Mouse (Mus musculus) liver, embryonic 12.5 days (tissue): Measurements from ENCODE around the gene Lrrc29. TPM values are rescaled to one million over a fixed set of nuclear protein-coding genes. Genes with fewer than 3 reads are reported as not detected.

Source experiments
- ATAC-seq: fragments of 200-750 bp; cut with Nextera tagmentation; 2 replicates; pipeline ENCODE4 v1.8.0; 2017; ENCODE audit warnings: moderate number of reproducible peaks, mild to moderate bottlenecking, moderate library complexity
- H3K27ac ChIP-seq: fragments of 300-500 bp; sonication (generic); 2 replicates; pipeline ENCODE4 v1.5.1; 2016; ENCODE audit warnings: mild to moderate bottlenecking
- H3K27me3 ChIP-seq: fragments of 300-500 bp; sonication (generic); replicated peaks from 2 replicates; pipeline ENCODE4 v1.6.1; 2016; ENCODE audit warnings: mild to moderate bottlenecking, moderate library complexity
- H3K36me3 ChIP-seq: fragments of 300-500 bp; sonication (generic); 2 replicates; pipeline ENCODE4 v1.6.1; 2016; ENCODE audit warnings: mild to moderate bottlenecking, moderate library complexity
- H3K4me1 ChIP-seq: fragments of 300-500 bp; sonication (generic); 2 replicates; pipeline ENCODE4 v1.6.1; 2016
- H3K4me2 ChIP-seq: fragments of 300-500 bp; sonication (generic); 2 replicates; pipeline ENCODE4 v1.6.1; 2016; ENCODE audit warnings: mild to moderate bottlenecking, moderate library complexity
- H3K4me3 ChIP-seq: fragments of 300-500 bp; sonication (generic); 2 replicates; pipeline ENCODE4 v1.5.1; 2016; ENCODE audit warnings: mild to moderate bottlenecking, moderate library complexity
- H3K9ac ChIP-seq: fragments of 300-500 bp; sonication (generic); 2 replicates; pipeline ENCODE4 v1.6.1; 2016; ENCODE audit warnings: mild to moderate bottlenecking, moderate library complexity
- H3K9me3 ChIP-seq: fragments of 300-500 bp; sonication (generic); replicated peaks from 2 replicates; pipeline ENCODE4 v1.6.1; 2016; ENCODE audit warnings: mild to moderate bottlenecking, moderate library complexity
- WGBS: fragments of 180-500 bp; shearing (Covaris S2); methylation state at CpG from one replicate; pipeline ENCODE4 v1.1.7; 2016; ENCODE audit not compliant: insufficient replicate concordance; 5-methylcytosine and 5-hydroxymethylcytosine counted together
- microRNA counts: library from miRNA; unstranded; fragments of <30 nt; microRNA quantifications from one replicate; lab custom pipeline; 2017
- microRNA-seq: library from miRNA; unstranded; fragments of <30 nt; microRNA quantifications from one replicate; pipeline ENCODE4, GENCODE M21; 2017
- polyA plus RNA-seq: library from polyadenylated mRNA; unstranded; fragments of >200 nt; fragmentation: Nextera tagmentation; extraction: Ambion mirVana; gene quantifications from 2 replicates; pipeline ENCODE4 v1.2.1, GENCODE M21; 2016

The Lrrc29 gene
- polyA plus RNA-seq, 1 experiment from 2014 or later = 9.9 TPM

- ATAC-seq = no peak
Observed at GRCm38 (mm10) chr8:105268342-105269074, 57.6 kb downstream of the Lrrc29 start.

GRCm38 (mm10) chr8:105266775-105267174, 59.3 kb downstream of the Lrrc29 start:
- Histone ChIP-seq H3K9me3 (0 out of 2 replicates have a peak, but pooled peaks cover 3% of the 10 kb centered on the region), H3K4me2 (no peak overlapping the region), H3K4me1 (peaks cover 58% of the 10 kb centered on the region), H3K9ac (no peak overlapping the region), H3K4me3 (no peak overlapping the region), H3K36me3 (no peaks in the 10 kb centered on the region), H3K27me3 (peaks cover 85% of the 10 kb centered on the region), H3K27ac (no peak overlapping the region)
- 19% methylated on average over 13 of the region's 13 CpGs for WGBS
- ATAC-seq = no peak

More at GRCm38 (mm10) chr8:105268342-105269074, 57.6 kb downstream of the Lrrc29 start:
- Histone ChIP-seq H3K27me3 (peaks cover 91% of the 10 kb centered on the region), H3K9ac (no peak overlapping the region), H3K9me3 (0 out of 2 replicates have a peak, but pooled peaks cover 3% of the 10 kb centered on the region), H3K4me2 (peak overlapping the region; percentile 68), H3K36me3 (no peaks in the 10 kb centered on the region), H3K4me1 (peaks cover 50% of the 10 kb centered on the region), H3K4me3 (peak overlapping the region; percentile 47), H3K27ac (no peak overlapping the region)
- whole genome bisulfite sequencing = 5% methylated on average over 65 of the region's 65 CpGs

- Histone ChIP-seq H3K4me2 (peak overlapping the region; percentile 95), H3K4me3 (peak overlapping the region; percentile 76), H3K9ac (peak overlapping the region; percentile 86), H3K4me1 (peaks cover 57% of the 10 kb centered on the region), H3K27me3 (peaks cover 85% of the 10 kb centered on the region), H3K9me3 (0 out of 2 replicates have a peak, but pooled peaks cover 3% of the 10 kb centered on the region), H3K27ac (no peak overlapping the region), H3K36me3 (no peaks in the 10 kb centered on the region)
- ATAC-seq = no peak
- WGBS = 9% methylated on average over 10 of the region's 10 CpGs
Observed at GRCm38 (mm10) chr8:105265128-105265527, 61.0 kb downstream of the Lrrc29 start.

GRCm38 (mm10) chr8:105264024-105264982, 61.8 kb downstream of the Lrrc29 start, which contains the start of the genes Tradd and Fbxl8:
Gene Tradd, minus strand, starts transcription at chr8:105264609.
Gene Fbxl8, plus strand, starts transcription at chr8:105264648.
- no peak within 1 kb of the TSS for H3K27ac ChIP-seq
- peak; percentile 85 for ATAC-seq
- peak within 1 kb of the TSS; percentile 76 for H3K4me3 ChIP-seq
- no peaks in the 10 kb centered on the region for H3K36me3 ChIP-seq
- H3K4me2 ChIP-seq = peak within 1 kb of the TSS; percentile 95
- WGBS = 2% methylated on average over 54 of the region's 54 CpGs
- H3K9ac ChIP-seq = peak within 1 kb of the TSS; percentile 86
- H3K9me3 ChIP-seq = 0 out of 2 replicates have a peak, but pooled peaks cover 3% of the 10 kb centered on the region
- peaks cover 85% of the 10 kb centered on the region for H3K27me3 ChIP-seq
- peaks cover 57% of the 10 kb centered on the region for H3K4me1 ChIP-seq

- H3K9ac ChIP-seq = peak overlapping the region; percentile 86
- peak overlapping the region; percentile 95 for H3K4me2 ChIP-seq
- H3K9me3 ChIP-seq = 0 out of 2 replicates have a peak, but pooled peaks cover 3% of the 10 kb centered on the region
- 39% methylated on average over 16 of the region's 16 CpGs for WGBS
- no peak for ATAC-seq
- no peaks in the 10 kb centered on the region for H3K36me3 ChIP-seq
- H3K27me3 ChIP-seq = peaks cover 85% of the 10 kb centered on the region
- H3K4me1 ChIP-seq = peaks cover 55% of the 10 kb centered on the region
- H3K27ac ChIP-seq = no peak overlapping the region
- peak overlapping the region; percentile 76 for H3K4me3 ChIP-seq
Observed at GRCm38 (mm10) chr8:105263244-105263912, 62.7 kb downstream of the Lrrc29 start.

MicroRNAs encoded within 50 kb of the gene (microRNA counts, 519-probe panel; counts per million panel counts)
- microRNA mmu-miR-328 (lab: Ali Mortazavi, UCI) = 582 counts per million, percentile 70 among the panel's probes with 10 or more counts

Small RNAs within 50 kb of the gene (microRNA-seq; reads per million reads assigned to microRNA genes)
- gene Gm27320 = not detected
- gene Mir328 = 421 reads per million, percentile 65 among the genes with 10 or more reads in this experiment

Other genes starting within 250 kb of the Lrrc29 start
- gene Ces3b, start 242.5 kb downstream of the Lrrc29 start, polyA plus RNA-seq = not detected in 2 replicates
- gene Ces4a, start 194.5 kb downstream of the Lrrc29 start, polyA plus RNA-seq = not detected in 2 replicates
- gene Cbfb, start 155.6 kb downstream of the Lrrc29 start, polyA plus RNA-seq = 19.1 and 19.6 TPM in 2 replicates
- gene D230025D16Rik, start 101.1 kb downstream of the Lrrc29 start, polyA plus RNA-seq = 16.7 and 18.8 TPM in 2 replicates
- gene B3gnt9, start 71.1 kb downstream of the Lrrc29 start, polyA plus RNA-seq = 3.5 and 3.6 TPM in 2 replicates
- 17.7 and 18.3 TPM in 2 replicates for gene Tradd, start 61.7 kb downstream of the Lrrc29 start, polyA plus RNA-seq
- 1.2 and 1.5 TPM in 2 replicates for gene Fbxl8, start 61.6 kb downstream of the Lrrc29 start, polyA plus RNA-seq
- not detected in 2 replicates for gene Hsf4, start 56.5 kb downstream of the Lrrc29 start, polyA plus RNA-seq
- 0.12 and 0.18 TPM in 2 replicates for gene Nol3, start 50.1 kb downstream of the Lrrc29 start, polyA plus RNA-seq
- gene 4931428F04Rik, start 36.4 kb downstream of the Lrrc29 start, polyA plus RNA-seq = 1.6 TPM in 2 replicates
- gene Exoc3l, start 30.2 kb downstream of the Lrrc29 start, polyA plus RNA-seq = 11.9 and 13.8 TPM in 2 replicates
- gene E2f4, start 28.6 kb downstream of the Lrrc29 start, polyA plus RNA-seq = 239 TPM in 2 replicates
- gene Elmo3, start 20.7 kb downstream of the Lrrc29 start, polyA plus RNA-seq = 2.7 and 3.0 TPM in 2 replicates
- 106 and 109 TPM in 2 replicates for gene Tmem208, start 76 bp upstream of the Lrrc29 start, polyA plus RNA-seq
- 1.2 and 1.4 TPM in 2 replicates for gene Fhod1, start 21.7 kb upstream of the Lrrc29 start, polyA plus RNA-seq
- 0.42 and 0.48 TPM in 2 replicates for gene Slc9a5, start 22.6 kb upstream of the Lrrc29 start, polyA plus RNA-seq
- gene Plekhg4, start 47.0 kb upstream of the Lrrc29 start, polyA plus RNA-seq = not detected in 2 replicates
- gene Kctd19, start 87.2 kb upstream of the Lrrc29 start, polyA plus RNA-seq = not detected in 2 replicates
- 0.07 and 0.18 TPM in 2 replicates for gene Lrrc36, start 87.3 kb upstream of the Lrrc29 start, polyA plus RNA-seq
- 1.2 and 1.4 TPM in 2 replicates for gene Tppp3, start 145.2 kb upstream of the Lrrc29 start, polyA plus RNA-seq
- 4.0 and 4.6 TPM in 2 replicates for gene Zdhhc1, start 170.6 kb upstream of the Lrrc29 start, polyA plus RNA-seq
- 6.0 and 6.7 TPM in 2 replicates for gene Hsd11b2, start 192.5 kb upstream of the Lrrc29 start, polyA plus RNA-seq
- gene Atp6v0d1, start 239.8 kb upstream of the Lrrc29 start, polyA plus RNA-seq = 47.2 and 51.0 TPM in 2 replicates